Mouse (Mus musculus): ENCODE data around the gene Zkscan7.

Gene Zkscan7

GRCm38 (mm10) chr9:122922436-122922835, 37.0 kb downstream of the Zkscan7 start:
- no peak for DNase-seq

- DNase-seq: peak; percentile 67
These were observed 37.5 kb downstream of the Zkscan7 start, which contains the start of gene Zfp105 for GRCm38 (mm10) chr9:122922936-122923381. Gene Zfp105, plus strand, starts transcription at chr9:122923072.

- DNase-seq: no peak
These were observed 43.4 kb downstream of the Zkscan7 start for GRCm38 (mm10) chr9:122928915-122929314.
